Mouse (Mus musculus): ENCODE data around the gene B4gat1. TPM values are rescaled to one million over a fixed set of nuclear protein-coding genes. Genes with fewer than 3 reads are reported as not detected.

The B4gat1 gene
- polyA plus RNA-seq, 1 experiment from 2014 or later = 53.1 TPM

- no peak overlapping the region for H3K4me3 ChIP-seq (ENCODE audit: control insufficient read depth in 1 of 2, insufficient read depth in 1 of 2, low read depth in 1 of 2, low read length in 2 of 2)
- peaks cover 12% of the 10 kb centered on the region; the same call in 1 of the 2 replicates for H3K27me3 ChIP-seq (ENCODE audit: control insufficient read depth, insufficient read depth, low read length)
- H3K27ac ChIP-seq (replicated peaks in 1 of 2; ENCODE audit: control insufficient read depth in 1 of 2, insufficient read depth in 1 of 2, low read depth in 2 of 2, low read length in 2 of 2) = no peak overlapping the region
These were observed 14.2 kb downstream of the B4gat1 start for GRCm38 (mm10) chr19:5052853-5053252.

GRCm38 (mm10) chr19:5053909-5054308 is 15.3 kb downstream of the B4gat1 start:
- Histone ChIP-seq H3K27me3 (ENCODE audit: control insufficient read depth, insufficient read depth, low read length) (peaks cover 12% of the 10 kb centered on the region; the same call in 1 of the 2 replicates), H3K9me3 (ENCODE audit: control insufficient read depth, low read length) (no peaks in the 10 kb centered on the region), H3K4me1 (ENCODE audit: control insufficient read depth in 2 of 2, insufficient read depth in 2 of 2, low read length in 2 of 2) (peaks cover 22 to 38% of the 10 kb centered on the region in 2 experiments), H3K4me2 (ENCODE audit: low read length) (no peak overlapping the region), H3K36me3 (ENCODE audit: control insufficient read depth, insufficient read depth, low read length) (peaks cover 10% of the 10 kb centered on the region), H3K27ac (replicated peaks in 1 of 2; ENCODE audit: control insufficient read depth in 1 of 2, insufficient read depth in 1 of 2, low read depth in 2 of 2, low read length in 2 of 2) (no peak overlapping the region), H3K9ac (ENCODE audit: low read length) (no peak overlapping the region), H3K4me3 (ENCODE audit: control insufficient read depth in 1 of 2, insufficient read depth in 1 of 2, low read depth in 1 of 2, low read length in 2 of 2) (no peak overlapping the region)
- no peak for ATAC-seq (ENCODE audit: insufficient number of reproducible peaks, insufficient read depth, low FRiP score, low read depth)
- 29% methylated on average over 9 of the region's 9 CpGs for WGBS

More at GRCm38 (mm10) chr19:5052853-5053252, 14.2 kb downstream of the B4gat1 start:
- WGBS = 67% methylated on average over 17 of the region's 17 CpGs
- no peak overlapping the region for H3K4me2 ChIP-seq (ENCODE audit: low read length)
- H3K36me3 ChIP-seq (ENCODE audit: control insufficient read depth, insufficient read depth, low read length) = peaks cover 21% of the 10 kb centered on the region
- H3K4me1 ChIP-seq (ENCODE audit: control insufficient read depth in 2 of 2, insufficient read depth in 2 of 2, low read length in 2 of 2) = peaks cover 17 to 30% of the 10 kb centered on the region in 2 experiments
- H3K9me3 ChIP-seq (ENCODE audit: control insufficient read depth, low read length) = no peaks in the 10 kb centered on the region
- H3K9ac ChIP-seq (ENCODE audit: low read length) = no peak overlapping the region
- no peak for ATAC-seq (ENCODE audit: insufficient number of reproducible peaks, insufficient read depth, low FRiP score, low read depth)

GRCm38 (mm10) chr19:5056251-5056650 is 17.6 kb downstream of the B4gat1 start:
- WGBS = 10% methylated on average over 6 of the region's 6 CpGs
- H3K4me1 ChIP-seq (ENCODE audit: control insufficient read depth in 2 of 2, insufficient read depth in 2 of 2, low read length in 2 of 2) = peaks cover 36 to 38% of the 10 kb centered on the region in 2 experiments
- no peak overlapping the region for H3K27ac ChIP-seq (replicated peaks in 1 of 2; ENCODE audit: control insufficient read depth in 1 of 2, insufficient read depth in 1 of 2, low read depth in 2 of 2, low read length in 2 of 2)
- no peak overlapping the region for H3K4me2 ChIP-seq (ENCODE audit: low read length)
- H3K4me3 ChIP-seq (ENCODE audit: control insufficient read depth in 1 of 2, insufficient read depth in 1 of 2, low read depth in 1 of 2, low read length in 2 of 2) = no peak overlapping the region
- H3K9ac ChIP-seq (ENCODE audit: low read length) = no peak overlapping the region
- H3K27me3 ChIP-seq (ENCODE audit: control insufficient read depth, insufficient read depth, low read length) = peaks cover 12% of the 10 kb centered on the region; the same call in 1 of the 2 replicates
- no peak for ATAC-seq (ENCODE audit: insufficient number of reproducible peaks, insufficient read depth, low FRiP score, low read depth)
- H3K9me3 ChIP-seq (ENCODE audit: control insufficient read depth, low read length) = no peaks in the 10 kb centered on the region
- H3K36me3 ChIP-seq (ENCODE audit: control insufficient read depth, insufficient read depth, low read length) = no peaks in the 10 kb centered on the region

GRCm38 (mm10) chr19:5057876-5058775 is 19.5 kb downstream of the B4gat1 start:
- Histone ChIP-seq H3K36me3 (ENCODE audit: control insufficient read depth, insufficient read depth, low read length) (no peaks in the 10 kb centered on the region), H3K9ac (ENCODE audit: low read length) (no peak overlapping the region), H3K4me3 (ENCODE audit: control insufficient read depth in 1 of 2, insufficient read depth in 1 of 2, low read depth in 1 of 2, low read length in 2 of 2) (no peak overlapping the region), H3K9me3 (ENCODE audit: control insufficient read depth, low read length) (no peaks in the 10 kb centered on the region), H3K4me1 (ENCODE audit: control insufficient read depth in 2 of 2, insufficient read depth in 2 of 2, low read length in 2 of 2) (peaks cover 23 to 25% of the 10 kb centered on the region in 2 experiments), H3K27ac (replicated peaks in 1 of 2; ENCODE audit: control insufficient read depth in 1 of 2, insufficient read depth in 1 of 2, low read depth in 2 of 2, low read length in 2 of 2) (no peak overlapping the region), H3K4me2 (ENCODE audit: low read length) (no peak overlapping the region), H3K27me3 (ENCODE audit: control insufficient read depth, insufficient read depth, low read length) (0 out of 2 replicates have a peak, but pooled peaks cover 5% of the 10 kb centered on the region)
- ATAC-seq (ENCODE audit: insufficient number of reproducible peaks, insufficient read depth, low FRiP score, low read depth) = no peak
- WGBS = 32% methylated on average over 16 of the region's 16 CpGs

- Histone ChIP-seq H3K4me1 (ENCODE audit: control insufficient read depth in 2 of 2, insufficient read depth in 2 of 2, low read length in 2 of 2) (peaks cover 23 to 25% of the 10 kb centered on the region in 2 experiments), H3K27me3 (ENCODE audit: control insufficient read depth, insufficient read depth, low read length) (no peaks in the 10 kb centered on the region), H3K9me3 (ENCODE audit: control insufficient read depth, low read length) (no peaks in the 10 kb centered on the region), H3K36me3 (ENCODE audit: control insufficient read depth, insufficient read depth, low read length) (no peaks in the 10 kb centered on the region), H3K4me3 (ENCODE audit: control insufficient read depth in 1 of 2, insufficient read depth in 1 of 2, low read depth in 1 of 2, low read length in 2 of 2) (no peak overlapping the region), H3K27ac (replicated peaks in 1 of 2; ENCODE audit: control insufficient read depth in 1 of 2, insufficient read depth in 1 of 2, low read depth in 2 of 2, low read length in 2 of 2) (peak overlapping the region in 1 of 2 experiments; percentile 31; a peak in 1 of 4 replicates), H3K4me2 (ENCODE audit: low read length) (no peak overlapping the region), H3K9ac (ENCODE audit: low read length) (peak overlapping the region; percentile 14; the same call in 1 of the 2 replicates)
- no peak for ATAC-seq (ENCODE audit: insufficient number of reproducible peaks, insufficient read depth, low FRiP score, low read depth)
- 15% methylated on average over 10 of the region's 10 CpGs for WGBS
These were observed 20.5 kb downstream of the B4gat1 start for GRCm38 (mm10) chr19:5058801-5059771.

GRCm38 (mm10) chr19:5060365-5061330 is 22.0 kb downstream of the B4gat1 start:
- H3K4me2 ChIP-seq (ENCODE audit: low read length) = no peak overlapping the region

More at GRCm38 (mm10) chr19:5060365-5061330, 22.0 kb downstream of the B4gat1 start:
- Histone ChIP-seq H3K9ac (ENCODE audit: low read length) (no peak overlapping the region), H3K36me3 (ENCODE audit: control insufficient read depth, insufficient read depth, low read length) (no peaks in the 10 kb centered on the region), H3K27me3 (ENCODE audit: control insufficient read depth, insufficient read depth, low read length) (no peaks in the 10 kb centered on the region), H3K4me1 (ENCODE audit: control insufficient read depth in 2 of 2, insufficient read depth in 2 of 2, low read length in 2 of 2) (peaks cover 23 to 25% of the 10 kb centered on the region in 2 experiments), H3K27ac (replicated peaks in 1 of 2; ENCODE audit: control insufficient read depth in 1 of 2, insufficient read depth in 1 of 2, low read depth in 2 of 2, low read length in 2 of 2) (no peak overlapping the region), H3K4me3 (ENCODE audit: control insufficient read depth in 1 of 2, insufficient read depth in 1 of 2, low read depth in 1 of 2, low read length in 2 of 2) (no peak overlapping the region), H3K9me3 (ENCODE audit: control insufficient read depth, low read length) (no peaks in the 10 kb centered on the region)
- no peak for ATAC-seq (ENCODE audit: insufficient number of reproducible peaks, insufficient read depth, low FRiP score, low read depth)
- WGBS = 46% methylated on average over 5 of the region's 5 CpGs

All from heart, embryonic 14.5 days (tissue).